14 mouse cellular contexts compared by ENCODE assay signal in the genomic region with DNA sequence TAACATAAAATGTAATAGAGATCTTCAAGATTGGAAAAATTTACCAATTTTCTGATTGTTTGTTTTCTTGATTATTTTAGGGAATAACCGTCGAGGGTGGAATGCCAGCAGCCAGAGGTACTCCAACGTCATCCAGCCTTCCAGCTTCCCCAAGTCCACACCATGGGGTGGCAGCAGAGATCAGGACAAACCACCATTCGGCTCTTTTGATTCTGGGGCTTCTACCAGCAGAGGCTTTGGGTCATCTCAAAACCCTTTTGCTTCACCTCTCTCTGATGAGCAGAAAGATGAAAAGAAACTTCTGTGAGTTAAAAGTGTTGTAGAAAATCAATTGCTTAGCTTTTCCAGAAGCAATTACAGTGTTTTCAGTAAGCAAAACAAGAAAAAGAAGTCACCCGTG. TPM values are rescaled to one million over a fixed set of nuclear protein-coding genes. Genes with fewer than 3 reads are reported as not detected.
DNase-seq lines count a peak whose midpoint lies in the region; ATAC-seq and TF ChIP-seq lines count a peak whose summit lies in the region.
"Had no signal": no experiment of that assay in that cellular context is flagged by ENCODE, and none has a peak within 500 bp of the region (broad histone marks: within the 10 kb centered on the region; RNA-seq: fewer than 3 reads in every experiment).

No protein-coding gene starts in this region.

- TF ChIP-seq EP300 in stomach, postnatal 0 days (optimal IDR thresholded peaks at IDR 0.05), result no peak

- no peak overlapping the region for H3K4me2 ChIP-seq in kidney, embryonic 16.5 days (replicated peaks; ENCODE audit: low read depth, low read length)
- no peak overlapping the region for H3K4me2 ChIP-seq in stomach, postnatal 0 days (replicated peaks; ENCODE audit: low read depth)
- H3K4me2 ChIP-seq: embryonic facial prominence, embryonic 12.5 days; intestine, embryonic 15.5 days; liver, embryonic 15.5 days; stomach, embryonic 15.5 days had no signal

- TF ChIP-seq POLR2A in spleen, adult 2 months (IDR thresholded peaks at IDR 0.05; ENCODE audit: low read depth, low read length), result no peak

- WGBS in kidney, embryonic 16.5 days, result 48% methylated on average over 5 of the region's 5 CpGs
- WGBS in spleen, adult 2 months, result 84% methylated on average over 5 of the region's 5 CpGs
- WGBS in stomach, postnatal 0 days, result 45% methylated on average over 5 of the region's 5 CpGs

- no peaks in the 10 kb centered on the region for H3K27me3 ChIP-seq in kidney, embryonic 16.5 days (ENCODE audit: insufficient read depth, low read length)
- H3K27me3 ChIP-seq in spleen, adult 2 months (ENCODE audit: control insufficient read depth, insufficient read depth, low read length), result no peaks in the 10 kb centered on the region
- no peaks in the 10 kb centered on the region for H3K27me3 ChIP-seq in stomach, postnatal 0 days (ENCODE audit: control insufficient read depth, insufficient read depth, low read length)
- H3K27me3 ChIP-seq: embryonic facial prominence, embryonic 12.5 days; intestine, embryonic 15.5 days; liver, embryonic 15.5 days; stomach, embryonic 15.5 days had no signal

- H3K9ac ChIP-seq in kidney, embryonic 16.5 days (replicated peaks; ENCODE audit: low read length), result no peak overlapping the region
- no peak overlapping the region for H3K9ac ChIP-seq in stomach, postnatal 0 days (ENCODE audit: low read length)
- H3K9ac ChIP-seq: embryonic facial prominence, embryonic 12.5 days; intestine, embryonic 15.5 days; liver, embryonic 15.5 days; stomach, embryonic 15.5 days had no signal

- peak; percentile 23 for DNase-seq in embryo, embryonic 10.5 days (ENCODE audit: low spot score)
- no peak for DNase-seq in embryo, embryonic 10 days (ENCODE audit: low spot score)
- peak; percentile 16 for DNase-seq in kidney, postnatal 14 days
- no peak for DNase-seq in spleen, adult 2 months (ENCODE audit: low read depth in 1 of 2, low spot score in 2 of 2)
- no peak for DNase-seq in spleen, postnatal 36 days (ENCODE audit: low spot score in 2 of 2)
- peak; percentile 28 for DNase-seq in stomach, postnatal 0 days (ENCODE audit: low spot score)
- DNase-seq in layer of hippocampus, adult 11-12 months (ENCODE audit: low spot score), result no peak
- DNase-seq: adrenal gland, postnatal 25 days; gastrocnemius, postnatal 14 days had no signal

- no peak overlapping the region for H3K27ac ChIP-seq in kidney, embryonic 16.5 days (ENCODE audit: low read length)
- H3K27ac ChIP-seq in spleen, adult 2 months (ENCODE audit: insufficient read depth, low read length), result no peak overlapping the region
- no peak overlapping the region for H3K27ac ChIP-seq in stomach, postnatal 0 days (replicated peaks)
- H3K27ac ChIP-seq: embryonic facial prominence, embryonic 12.5 days; intestine, embryonic 15.5 days; liver, embryonic 15.5 days; stomach, embryonic 15.5 days had no signal

- no peak for ATAC-seq in kidney, embryonic 16.5 days (ENCODE audit: low FRiP score, low TSS enrichment)
- no peak for ATAC-seq in stomach, postnatal 0 days (ENCODE audit: low FRiP score, low TSS enrichment)
- ATAC-seq: intestine, embryonic 15.5 days had no signal

- peaks cover 7% of the 10 kb centered on the region; the same call in 1 of the 2 replicates for H3K4me1 ChIP-seq in kidney, embryonic 16.5 days (ENCODE audit: insufficient read depth, low read length)
- peaks cover 4% of the 10 kb centered on the region; the same call in 1 of the 2 replicates for H3K4me1 ChIP-seq in spleen, adult 2 months (ENCODE audit: control insufficient read depth, insufficient read depth, insufficient read length)
- no peaks in the 10 kb centered on the region for H3K4me1 ChIP-seq in stomach, postnatal 0 days (replicated peaks; ENCODE audit: control insufficient read depth, insufficient read depth)
- H3K4me1 ChIP-seq: embryonic facial prominence, embryonic 12.5 days had no signal

- peaks cover 11% of the 10 kb centered on the region; the same call in 1 of the 2 replicates for H3K36me3 ChIP-seq in kidney, embryonic 16.5 days (ENCODE audit: insufficient read depth, low read length)
- peaks cover 11% of the 10 kb centered on the region for H3K36me3 ChIP-seq in spleen, adult 2 months (ENCODE audit: control insufficient read depth, insufficient read depth, low read length)
- H3K36me3 ChIP-seq in stomach, postnatal 0 days (ENCODE audit: control insufficient read depth, insufficient read depth, low read length), result peaks cover 8% of the 10 kb centered on the region

- H3K4me3 ChIP-seq in kidney, embryonic 16.5 days (ENCODE audit: low read length), result no peak overlapping the region
- H3K4me3 ChIP-seq in spleen, adult 2 months (ENCODE audit: extremely low read depth, insufficient read depth, insufficient read length), result no peak overlapping the region
- no peak overlapping the region for H3K4me3 ChIP-seq in stomach, postnatal 0 days (ENCODE audit: low read depth, low read length)
- H3K4me3 ChIP-seq: embryonic facial prominence, embryonic 12.5 days; intestine, embryonic 15.5 days; liver, embryonic 15.5 days; stomach, embryonic 15.5 days had no signal

- peak; percentile 7; the same call in 1 of the 2 replicates for TF ChIP-seq CTCF in spleen, adult 2 months (IDR thresholded peaks at IDR 0.05; ENCODE audit: extremely low read depth, insufficient read depth, insufficient read length, insufficient replicate concordance)
- peak; percentile 69 for TF ChIP-seq CTCF in stomach, postnatal 0 days (IDR thresholded peaks at IDR 0.05; ENCODE audit: low read depth)

- no peaks in the 10 kb centered on the region for H3K9me3 ChIP-seq in kidney, embryonic 16.5 days (ENCODE audit: low read length)
- no peaks in the 10 kb centered on the region for H3K9me3 ChIP-seq in stomach, postnatal 0 days (ENCODE audit: control insufficient read depth, low read length)
- H3K9me3 ChIP-seq: embryonic facial prominence, embryonic 12.5 days; intestine, embryonic 15.5 days; liver, embryonic 15.5 days; stomach, embryonic 15.5 days had no signal

RNA-seq across cellular contexts. Expression of a gene that starts 2.5 kb away (rescaled TPM):
- polyA plus RNA-seq in kidney, embryonic 16.5 days (2015; fragmentation: Nextera tagmentation; extraction: Ambion mirVana), result 12.3 and 15.8 TPM in 2 replicates
- 3.6 and 4.5 TPM in 2 replicates for polyA plus RNA-seq in spleen, adult 2 months (2012; rRNA removed)
- polyA plus RNA-seq in stomach, postnatal 0 days (2015; fragmentation: Nextera tagmentation; extraction: Ambion mirVana), result 8.2 and 8.7 TPM in 2 replicates

Comparison
In these comparisons a context has a peak if more than half of its experiments do, and no peak if none do; other contexts are left out.
1. DNase-seq: peak in embryo, embryonic 10.5 days (single experiment), kidney, postnatal 14 days (single experiment) and stomach, postnatal 0 days (single experiment); none in embryo, embryonic 10 days (single experiment), spleen, adult 2 months (0 of 2), spleen, postnatal 36 days (0 of 2) and layer of hippocampus, adult 11-12 months (single experiment).